Mouse (Mus musculus) embryonic facial prominence, embryonic 12.5 days (tissue): ENCODE measurements around the gene Uqcr11. TPM values are rescaled to one million over a fixed set of nuclear protein-coding genes. Genes with fewer than 3 reads are reported as not detected.
A peak's percentile ranks its signal among the peaks of the same experiment; 100 is the strongest.

Source experiments
- ATAC-seq: fragments of 200-750 bp; cut with Nextera tagmentation; 2 replicates; pipeline ENCODE4 v1.8.0; 2017; ENCODE audit not compliant: insufficient number of reproducible peaks, insufficient read depth, low FRiP score, low TSS enrichment
- H3K27ac ChIP-seq: fragments of 300-500 bp; sonication (generic); 2 replicates; pipeline ENCODE4 v1.5.1; 2016; ENCODE audit warnings: mild to moderate bottlenecking
- H3K27me3 ChIP-seq: fragments of 300-500 bp; sonication (generic); 2 replicates; pipeline ENCODE4 v1.6.1; 2016; ENCODE audit warnings: mild to moderate bottlenecking, moderate library complexity
- H3K36me3 ChIP-seq: fragments of 300-500 bp; sonication (generic); 2 replicates; pipeline ENCODE4 v1.6.1; 2016; ENCODE audit warnings: mild to moderate bottlenecking
- H3K4me1 ChIP-seq: fragments of 300-500 bp; sonication (generic); 2 replicates; pipeline ENCODE4 v1.6.1; 2016
- H3K4me2 ChIP-seq: fragments of 300-500 bp; sonication (generic); replicated peaks from 2 replicates; pipeline ENCODE4 v1.6.1; 2016; ENCODE audit warnings: mild to moderate bottlenecking, moderate library complexity
- H3K4me3 ChIP-seq: fragments of 300-500 bp; sonication (generic); 2 replicates; pipeline ENCODE4 v1.5.1; 2016; ENCODE audit warnings: mild to moderate bottlenecking
- H3K9ac ChIP-seq: fragments of 300-500 bp; sonication (generic); 2 replicates; pipeline ENCODE4 v1.6.1; 2016; ENCODE audit warnings: mild to moderate bottlenecking, moderate library complexity
- H3K9me3 ChIP-seq: fragments of 300-500 bp; sonication (generic); 2 replicates; pipeline ENCODE4 v1.6.1; 2016; ENCODE audit warnings: mild to moderate bottlenecking, moderate library complexity
- WGBS: fragments of 180-500 bp; shearing (Covaris S2); methylation state at CpG from one replicate; pipeline ENCODE4 v1.1.7; 2016; 5-methylcytosine and 5-hydroxymethylcytosine counted together
- polyA plus RNA-seq: library from polyadenylated mRNA; unstranded; fragments of >200 nt; fragmentation: Nextera tagmentation; extraction: Ambion mirVana; gene quantifications from 2 replicates; pipeline ENCODE4 v1.2.1, GENCODE M21; 2016

Uqcr11 gene
- polyA plus RNA-seq, 1 experiment from 2014 or later = 403 TPM

GRCm38 (mm10) chr10:80384709-80385108 is 21.9 kb downstream of the Uqcr11 start:
- WGBS = 75% methylated on average over 7 of the region's 7 CpGs
- no peak for ATAC-seq
- no peaks in the 10 kb centered on the region for H3K9me3 ChIP-seq
- H3K27ac ChIP-seq = peak overlapping the region; percentile 89
- peaks cover 51% of the 10 kb centered on the region for H3K36me3 ChIP-seq
- H3K27me3 ChIP-seq = no peaks in the 10 kb centered on the region
- peak overlapping the region; percentile 98 for H3K4me3 ChIP-seq
- peak overlapping the region; percentile 90 for H3K9ac ChIP-seq
- peaks cover 38% of the 10 kb centered on the region for H3K4me1 ChIP-seq
- H3K4me2 ChIP-seq = peak overlapping the region; percentile 81

DNA sequence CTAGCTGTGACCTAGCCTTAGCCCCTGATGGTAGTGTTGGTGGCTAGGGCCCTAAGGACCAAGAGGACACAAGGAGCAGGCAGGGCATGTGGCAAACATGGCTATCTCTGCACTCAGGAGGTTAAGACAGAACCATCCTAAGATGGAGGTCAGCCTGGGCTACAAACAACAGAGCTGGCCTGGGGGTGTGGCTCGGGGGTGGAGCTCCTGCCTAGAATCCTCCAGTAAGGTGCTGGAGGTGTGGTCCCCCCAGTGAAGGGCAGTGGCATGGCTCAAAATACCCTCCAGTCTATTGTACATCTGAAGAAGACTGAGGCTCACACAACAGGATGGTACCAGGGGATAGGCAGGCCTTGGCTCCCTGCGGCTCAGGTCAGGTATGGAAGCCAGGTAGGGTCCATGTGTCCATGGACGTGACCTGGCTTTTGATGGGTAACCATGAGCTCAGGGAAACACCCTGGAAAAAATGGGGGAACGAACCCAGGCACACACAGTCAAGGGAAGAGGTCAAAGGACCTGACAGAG is 22.5 kb downstream of the Uqcr11 start:
- WGBS = 78% methylated on average over 4 of the region's 4 CpGs
- Histone ChIP-seq H3K27me3 (no peaks in the 10 kb centered on the region), H3K9ac (peak overlapping the region; percentile 90), H3K4me2 (peak overlapping the region; percentile 81), H3K9me3 (no peaks in the 10 kb centered on the region), H3K4me1 (peaks cover 38% of the 10 kb centered on the region), H3K36me3 (peaks cover 55% of the 10 kb centered on the region), H3K4me3 (peak overlapping the region; percentile 98), H3K27ac (0 out of 2 replicates have a peak overlapping the region, but pooled peaks have one; percentile 17)
- no peak for ATAC-seq

GRCm38 (mm10) chr10:80383431-80383830 is 23.2 kb downstream of the Uqcr11 start:
- H3K9ac ChIP-seq = 0 out of 2 replicates have a peak overlapping the region, but pooled peaks have one; percentile 2
- H3K4me3 ChIP-seq = no peak overlapping the region

GRCm38 (mm10) chr10:80382641-80383365 is 23.8 kb downstream of the Uqcr11 start:
- Histone ChIP-seq H3K9ac (no peak overlapping the region), H3K36me3 (peaks cover 56% of the 10 kb centered on the region), H3K4me3 (no peak overlapping the region), H3K27ac (no peak overlapping the region), H3K27me3 (no peaks in the 10 kb centered on the region), H3K4me2 (no peak overlapping the region), H3K9me3 (no peaks in the 10 kb centered on the region), H3K4me1 (peaks cover 30% of the 10 kb centered on the region)
- ATAC-seq = no peak
- WGBS = 81% methylated on average over 7 of the region's 7 CpGs

More at GRCm38 (mm10) chr10:80383431-80383830, 23.2 kb downstream of the Uqcr11 start:
- H3K36me3 ChIP-seq = peaks cover 56% of the 10 kb centered on the region
- 0 out of 2 replicates have a peak overlapping the region, but pooled peaks have one; percentile 81 for H3K4me2 ChIP-seq
- no peaks in the 10 kb centered on the region for H3K9me3 ChIP-seq
- no peaks in the 10 kb centered on the region for H3K27me3 ChIP-seq
- WGBS = 67% methylated on average over 4 of the region's 4 CpGs
- no peak for ATAC-seq
- H3K4me1 ChIP-seq = peaks cover 35% of the 10 kb centered on the region
- no peak overlapping the region for H3K27ac ChIP-seq

DNA sequence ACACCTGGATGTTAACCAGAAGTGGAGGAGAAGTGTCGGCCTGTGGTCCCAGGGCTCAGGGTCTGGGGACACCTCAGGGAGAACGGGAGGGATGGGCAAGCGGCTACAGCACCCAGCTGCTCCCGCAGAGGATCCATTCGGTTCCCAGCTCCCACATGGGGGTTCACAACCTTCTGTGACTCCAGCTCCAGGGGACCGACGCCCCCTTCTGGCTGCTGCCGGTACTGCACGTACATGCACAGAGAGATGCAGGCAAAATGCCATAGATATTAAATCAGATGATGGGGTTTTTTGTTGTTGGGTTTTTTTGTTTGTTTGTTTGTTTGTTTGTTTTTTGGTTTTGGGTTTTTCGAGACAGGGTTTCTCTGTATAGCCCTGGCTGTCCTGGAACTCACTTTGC is 28.9 kb downstream of the Uqcr11 start:
- H3K9ac ChIP-seq = no peak overlapping the region
- WGBS = 49% methylated on average over 10 of the region's 10 CpGs
- H3K9me3 ChIP-seq = no peaks in the 10 kb centered on the region
- no peak for ATAC-seq
- no peaks in the 10 kb centered on the region for H3K27me3 ChIP-seq
- no peak overlapping the region for H3K4me3 ChIP-seq
- H3K27ac ChIP-seq = no peak overlapping the region
- H3K36me3 ChIP-seq = peaks cover 32% of the 10 kb centered on the region
- H3K4me2 ChIP-seq = no peak overlapping the region
- H3K4me1 ChIP-seq = 0 out of 2 replicates have a peak, but pooled peaks cover under 1% of the 10 kb centered on the region

GRCm38 (mm10) chr10:80376160-80376559 is 30.5 kb downstream of the Uqcr11 start:
- 5% methylated on average over 7 of the region's 7 CpGs for WGBS
- H3K4me1 ChIP-seq = peaks cover 7% of the 10 kb centered on the region; the same call in 1 of the 2 replicates
- H3K4me2 ChIP-seq = no peak overlapping the region
- no peaks in the 10 kb centered on the region for H3K9me3 ChIP-seq
- no peak for ATAC-seq
- H3K27ac ChIP-seq = no peak overlapping the region
- H3K27me3 ChIP-seq = no peaks in the 10 kb centered on the region
- H3K36me3 ChIP-seq = peaks cover 16% of the 10 kb centered on the region
- H3K4me3 ChIP-seq = no peak overlapping the region
- no peak overlapping the region for H3K9ac ChIP-seq

DNA sequence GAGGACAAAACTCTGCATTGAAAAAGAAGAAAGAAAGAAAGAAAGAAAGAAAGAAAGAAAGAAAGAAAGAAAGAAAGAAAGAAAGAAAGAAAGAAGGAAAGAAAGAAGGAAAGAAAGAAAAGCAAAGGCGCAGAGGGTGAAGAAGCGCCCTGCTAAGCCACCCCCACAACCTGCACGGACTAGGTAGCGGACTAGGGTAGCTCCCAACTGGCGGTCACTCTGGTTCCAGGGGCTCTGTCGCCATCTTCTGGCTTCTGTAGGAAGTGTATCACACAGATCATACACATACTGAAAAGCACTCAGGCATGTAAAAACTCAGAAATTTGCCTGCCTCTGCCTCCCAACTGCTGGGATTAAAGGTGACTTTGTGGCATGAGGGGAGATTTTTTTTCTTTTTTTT is 32.6 kb downstream of the Uqcr11 start:
- no peaks in the 10 kb centered on the region for H3K9me3 ChIP-seq
- H3K4me1 ChIP-seq = peaks cover 7% of the 10 kb centered on the region; the same call in 1 of the 2 replicates
- H3K36me3 ChIP-seq = no peaks in the 10 kb centered on the region; the same call in 1 of the 2 replicates
- no peak overlapping the region for H3K4me2 ChIP-seq
- WGBS = 15% methylated on average over 6 of the region's 6 CpGs
- no peak overlapping the region for H3K9ac ChIP-seq
- H3K27ac ChIP-seq = no peak overlapping the region
- no peak overlapping the region for H3K4me3 ChIP-seq
- no peaks in the 10 kb centered on the region for H3K27me3 ChIP-seq
- ATAC-seq = no peak

DNA sequence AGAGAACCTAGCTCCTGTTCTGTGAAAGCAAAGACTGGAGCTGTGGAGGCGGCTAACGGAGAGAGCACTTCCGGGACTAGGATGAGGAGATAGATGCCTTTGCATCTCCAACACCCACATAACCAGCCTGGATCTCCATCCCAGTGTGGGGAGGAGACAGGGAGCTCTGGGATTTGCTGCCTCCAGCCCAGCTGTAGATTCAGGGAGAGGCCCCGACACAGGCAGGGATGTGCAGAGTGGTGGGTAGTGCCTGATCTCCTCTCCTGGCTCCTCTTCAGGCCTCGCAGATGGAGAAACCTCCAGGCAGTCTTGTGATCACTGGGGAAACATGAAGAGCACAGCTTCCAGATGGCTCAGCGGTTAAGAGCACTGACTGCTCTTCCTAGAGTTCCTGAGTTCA is 33.9 kb downstream of the Uqcr11 start:
- Histone ChIP-seq H3K27ac (no peak overlapping the region), H3K4me1 (peaks cover 7% of the 10 kb centered on the region; the same call in 1 of the 2 replicates), H3K4me2 (no peak overlapping the region), H3K9ac (no peak overlapping the region), H3K9me3 (no peaks in the 10 kb centered on the region), H3K4me3 (no peak overlapping the region), H3K27me3 (0 out of 2 replicates have a peak, but pooled peaks cover 3% of the 10 kb centered on the region), H3K36me3 (no peaks in the 10 kb centered on the region)
- WGBS = 83% methylated on average over 6 of the region's 6 CpGs
- ATAC-seq = no peak

GRCm38 (mm10) chr10:80371983-80372382 is 34.6 kb downstream of the Uqcr11 start:
- peak overlapping the region; percentile 36; the same call in 1 of the 2 replicates for H3K27ac ChIP-seq
- no peak overlapping the region for H3K9ac ChIP-seq
- H3K4me2 ChIP-seq = peak overlapping the region; percentile 37
- no peaks in the 10 kb centered on the region for H3K36me3 ChIP-seq
- peak overlapping the region; percentile 31; the same call in 1 of the 2 replicates for H3K4me3 ChIP-seq
- H3K4me1 ChIP-seq = peaks cover 7% of the 10 kb centered on the region; the same call in 1 of the 2 replicates
- no peak for ATAC-seq
- 0 out of 2 replicates have a peak, but pooled peaks cover 6% of the 10 kb centered on the region for H3K27me3 ChIP-seq
- H3K9me3 ChIP-seq = no peaks in the 10 kb centered on the region
- whole genome bisulfite sequencing = 50% methylated on average over 9 of the region's 9 CpGs

- Histone ChIP-seq H3K4me1 (peaks cover 7% of the 10 kb centered on the region; the same call in 1 of the 2 replicates), H3K9ac (no peak overlapping the region), H3K27ac (peak overlapping the region; percentile 36; the same call in 1 of the 2 replicates), H3K9me3 (no peaks in the 10 kb centered on the region), H3K27me3 (0 out of 2 replicates have a peak, but pooled peaks cover 6% of the 10 kb centered on the region), H3K36me3 (no peaks in the 10 kb centered on the region), H3K4me2 (peak overlapping the region; percentile 37), H3K4me3 (peak overlapping the region; percentile 31)
- 3% methylated on average over 12 of the region's 12 CpGs for WGBS
- ATAC-seq = peak; percentile 66; the same call in 1 of the 2 replicates
Measured at GRCm38 (mm10) chr10:80371411-80371966, 35.1 kb downstream of the Uqcr11 start.

DNA sequence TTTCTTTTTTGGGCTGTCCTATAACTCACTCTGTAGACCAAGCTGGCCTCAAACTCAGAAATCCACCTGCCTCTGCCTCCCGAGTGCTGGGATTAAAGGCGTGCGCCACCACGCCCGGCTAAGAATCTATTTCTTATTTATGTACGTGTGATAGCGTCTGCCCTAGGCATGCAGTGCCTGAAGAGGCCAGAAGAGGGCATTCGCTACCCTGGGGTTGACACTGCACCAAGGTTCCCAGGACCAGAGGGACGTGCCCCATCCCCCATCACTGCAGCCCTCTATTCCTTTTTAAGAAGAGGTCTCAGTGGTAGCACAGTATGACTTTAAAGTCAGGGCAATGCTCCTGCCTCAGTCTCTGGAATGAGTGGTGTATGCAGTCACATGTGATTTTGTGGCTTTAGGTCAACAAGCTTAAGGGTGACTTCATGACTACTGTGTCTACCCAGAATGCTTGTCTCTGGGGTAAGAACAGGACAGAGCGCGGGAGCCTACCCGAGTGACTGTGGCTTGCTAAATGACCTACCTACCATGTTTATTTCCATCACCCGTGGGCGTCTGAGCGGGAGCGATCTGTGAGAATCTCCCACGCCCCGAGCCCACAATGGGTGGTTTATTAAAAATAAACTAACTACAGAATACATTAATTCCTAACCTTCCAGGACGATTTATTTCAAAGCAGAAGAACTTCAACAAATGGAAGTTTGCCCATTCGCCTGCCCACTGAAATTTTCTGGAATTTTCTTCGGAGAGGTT is 36.5 kb downstream of the Uqcr11 start:
- Histone ChIP-seq H3K4me1 (peaks cover 7% of the 10 kb centered on the region; the same call in 1 of the 2 replicates), H3K9ac (no peak overlapping the region)
- WGBS = 80% methylated on average over 21 of the region's 21 CpGs

More for the DNA sequence above, 36.5 kb downstream of the Uqcr11 start:
- no peak overlapping the region for H3K4me3 ChIP-seq
- no peak for ATAC-seq
- H3K27ac ChIP-seq = no peak overlapping the region
- H3K4me2 ChIP-seq = no peak overlapping the region
- H3K27me3 ChIP-seq = 0 out of 2 replicates have a peak, but pooled peaks cover 6% of the 10 kb centered on the region
- no peaks in the 10 kb centered on the region for H3K9me3 ChIP-seq
- no peaks in the 10 kb centered on the region for H3K36me3 ChIP-seq
